Mouse (Mus musculus) embryo, embryonic 11 days (tissue): ENCODE results near the gene Ypel2.

Source experiments
- DNase-seq: peaks from one replicate; pipeline ENCODE4 v3.0.0-alpha.2; 2015

Ypel2 gene

DNA sequence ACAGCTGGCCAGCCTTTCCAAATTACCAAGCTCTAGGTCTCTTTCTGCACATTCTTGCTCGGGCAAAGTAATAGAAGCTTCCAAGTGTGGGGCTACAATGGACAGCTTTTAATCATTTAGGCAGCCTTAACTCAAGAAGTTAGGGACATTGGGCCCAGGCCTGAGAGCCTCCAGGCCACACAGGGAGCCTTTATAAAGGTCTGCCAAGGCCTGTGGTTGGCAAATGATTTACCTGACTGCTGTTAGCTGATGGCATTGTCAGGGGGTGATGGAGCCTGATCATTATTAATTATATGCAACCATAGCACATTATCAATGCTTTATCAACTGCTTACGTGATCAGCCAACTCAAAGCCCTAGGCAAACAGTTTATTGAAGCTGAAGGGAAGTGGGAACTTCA, 33.2 kb downstream of the Ypel2 start:
- DNase-seq, result no peak

DNA sequence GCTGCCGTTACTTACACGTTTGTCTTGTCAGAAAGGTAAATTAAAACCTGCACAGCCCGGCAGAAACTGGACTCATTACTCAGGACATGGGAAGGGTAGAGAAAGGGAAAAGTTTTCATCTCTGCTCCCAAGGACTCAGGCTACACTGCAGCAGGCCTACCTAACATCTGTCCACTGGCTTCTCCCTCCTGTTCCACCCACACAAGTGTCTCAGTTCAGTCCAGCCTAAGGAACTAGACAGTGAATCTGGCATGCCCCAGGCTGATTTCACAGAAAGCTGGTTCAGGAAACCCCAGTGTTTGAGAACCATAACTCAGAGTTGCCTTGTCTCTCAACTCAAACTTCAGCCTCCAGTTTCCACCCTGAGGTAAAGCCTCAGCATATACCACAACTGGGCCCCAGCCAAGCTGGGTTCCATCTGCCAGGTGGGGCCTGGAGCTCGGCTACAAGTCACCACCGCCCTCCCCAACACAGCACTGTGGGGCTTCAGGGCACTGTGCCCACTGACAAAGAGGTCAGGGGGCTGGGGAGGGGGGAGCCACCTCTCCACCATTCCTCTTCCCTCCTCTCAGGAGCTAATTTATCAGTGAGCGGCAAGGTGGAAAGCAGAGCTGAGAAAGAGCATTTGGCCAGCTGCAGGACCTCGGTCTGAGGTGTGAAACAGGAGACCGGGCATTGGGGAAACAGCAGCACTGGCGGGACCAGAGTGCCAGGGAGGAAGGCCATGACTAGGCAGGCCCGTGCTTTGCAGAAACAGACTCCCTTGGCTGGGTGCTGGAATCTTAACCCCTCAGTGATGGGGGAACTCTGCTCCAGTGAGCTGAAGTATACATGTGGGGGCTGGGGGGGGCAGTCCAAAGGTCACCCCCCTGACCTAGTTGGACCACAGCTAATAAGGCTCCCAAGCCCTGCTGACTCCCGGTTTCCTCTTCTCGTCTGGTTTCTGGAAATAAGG, 34.5 kb downstream of the Ypel2 start:
- no peak for DNase-seq

- DNase-seq, result no peak
Observed at GRCm38 (mm10) chr11:86958182-86958581, 35.3 kb downstream of the Ypel2 start.

GRCm38 (mm10) chr11:86956363-86956762, 37.1 kb downstream of the Ypel2 start:
- DNase-seq, result no peak

GRCm38 (mm10) chr11:86954616-86955270, 38.8 kb downstream of the Ypel2 start:
- DNase-seq, result no peak

DNA sequence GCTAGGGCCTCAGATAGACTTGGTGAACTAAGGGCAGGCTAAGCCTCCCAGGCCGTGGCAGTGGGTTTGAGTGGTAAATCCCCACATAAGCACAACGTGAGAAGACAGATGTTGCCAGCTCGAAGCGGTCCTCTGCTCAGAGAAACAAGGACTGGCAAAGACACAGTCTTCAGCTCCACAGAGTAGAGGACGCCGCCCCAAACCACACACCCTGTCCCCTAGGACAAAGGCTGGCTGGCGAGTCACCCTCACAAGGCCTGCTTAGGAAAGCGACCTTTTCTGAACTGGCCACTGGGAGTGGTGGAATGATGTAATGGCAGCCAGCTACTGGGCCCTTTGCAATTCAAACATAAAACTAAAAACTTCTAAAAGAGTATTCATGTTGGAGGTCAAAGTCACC, 40.4 kb downstream of the Ypel2 start:
- no peak for DNase-seq

DNA sequence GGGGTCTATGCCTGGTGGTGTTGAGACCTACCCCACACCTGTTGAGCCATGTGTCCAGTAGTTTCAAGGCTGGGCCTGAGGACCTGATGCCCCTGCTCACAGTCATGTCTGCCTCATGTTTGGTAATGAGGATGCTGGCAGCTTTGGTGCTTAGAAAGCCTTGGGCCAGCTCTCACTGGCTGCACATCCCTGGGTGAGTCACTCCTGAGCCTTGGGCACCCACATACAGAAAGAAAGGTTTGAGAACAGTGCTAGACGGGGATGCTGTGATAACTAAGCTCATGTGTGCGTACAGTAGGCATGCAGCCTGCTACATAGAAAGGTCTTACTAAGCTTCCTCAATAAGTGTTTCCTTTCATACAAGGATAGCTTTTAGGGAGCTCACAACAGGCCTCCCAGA, 40.8 kb downstream of the Ypel2 start:
- no peak for DNase-seq

GRCm38 (mm10) chr11:86951672-86952071, 41.8 kb downstream of the Ypel2 start:
- DNase-seq, result no peak

DNA sequence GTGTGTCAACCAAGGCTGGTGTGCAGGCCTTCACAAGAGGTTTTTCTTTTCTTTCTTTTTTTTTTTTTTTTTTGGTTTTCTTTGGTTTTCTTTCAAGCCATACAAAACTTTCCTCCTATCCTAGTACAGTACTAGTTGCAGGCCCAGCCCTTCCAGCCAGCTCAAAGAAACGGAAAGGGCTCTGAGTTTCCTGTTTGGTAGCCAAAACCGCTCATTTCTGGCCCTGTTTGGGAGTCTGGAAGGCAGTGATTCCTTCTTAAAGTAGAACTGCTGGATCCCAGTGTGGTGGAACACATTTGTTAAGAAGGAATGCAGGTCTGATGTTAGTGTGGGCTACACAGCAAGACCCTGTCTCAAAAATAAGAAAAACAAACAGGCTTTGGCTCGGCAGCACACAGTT, 43.0 kb downstream of the Ypel2 start:
- no peak for DNase-seq

DNA sequence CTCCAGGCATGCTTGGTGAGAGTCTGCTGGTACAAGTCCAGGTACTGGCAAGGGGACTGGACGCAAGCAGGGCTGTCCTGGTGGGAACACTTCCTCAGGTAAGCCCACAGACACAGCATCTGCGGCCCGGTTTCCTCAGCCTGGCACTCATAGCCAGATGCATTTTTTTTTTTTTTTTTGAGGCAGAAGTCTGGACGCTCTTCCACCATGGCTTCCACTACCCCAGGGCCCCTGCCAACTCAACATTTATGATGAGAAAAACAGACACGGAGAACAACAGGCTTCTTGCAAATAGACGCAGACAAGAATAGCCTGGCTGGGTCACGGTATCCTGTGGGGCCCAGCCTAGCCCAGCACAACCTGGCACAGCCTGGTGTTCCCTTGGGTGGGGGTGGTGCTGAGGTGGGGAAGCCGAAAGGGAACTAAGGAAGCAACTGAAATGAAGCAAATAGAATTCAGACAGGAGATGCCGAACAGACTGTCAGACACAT, 43.5 kb downstream of the Ypel2 start:
- DNase-seq, result no peak

- DNase-seq, result no peak
Observed at GRCm38 (mm10) chr11:86946644-86947195, 46.8 kb downstream of the Ypel2 start.

DNA sequence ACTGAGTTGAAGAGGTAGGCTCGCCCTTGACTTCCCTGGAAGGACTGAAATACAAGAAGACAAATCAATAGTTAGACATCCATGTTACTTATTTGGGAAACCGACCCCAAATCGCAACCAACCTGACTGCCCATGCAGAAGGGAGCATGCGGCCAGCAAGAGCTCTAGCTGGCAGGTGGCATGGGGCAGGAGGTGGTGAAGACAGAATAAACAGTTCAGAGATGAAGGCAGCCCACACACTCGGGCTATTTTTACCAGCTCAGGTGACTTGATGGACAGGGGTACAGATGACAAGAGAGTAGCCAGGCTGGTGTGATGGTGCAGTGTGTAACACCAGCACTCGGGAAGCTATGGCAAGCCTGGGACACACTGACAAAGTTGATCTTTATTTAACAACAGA, 47.6 kb downstream of the Ypel2 start:
- no peak for DNase-seq

GRCm38 (mm10) chr11:86945058-86945457, 48.4 kb downstream of the Ypel2 start:
- no peak for DNase-seq

DNA sequence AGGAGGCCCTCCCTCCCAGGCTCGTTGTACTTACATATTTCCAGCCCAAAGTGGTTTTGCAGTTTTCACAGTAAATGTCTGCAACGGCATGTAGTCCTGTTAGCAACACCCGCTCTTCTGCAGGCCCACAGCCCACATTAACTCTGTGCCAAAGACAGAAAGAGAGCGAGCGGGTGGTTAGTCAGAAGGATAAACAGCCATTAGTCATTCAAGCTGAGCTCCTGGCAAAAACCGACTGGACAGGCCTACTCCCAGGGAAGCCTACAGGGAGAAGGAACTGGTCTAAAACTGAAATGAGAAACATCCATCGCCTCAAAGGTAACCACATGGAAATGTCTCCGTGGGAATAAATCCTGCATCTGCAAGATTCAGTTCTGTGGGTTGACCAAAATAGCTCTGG, 49.0 kb downstream of the Ypel2 start:
- no peak for DNase-seq

- DNase-seq, result no peak
Observed at GRCm38 (mm10) chr11:86941904-86942303, 51.6 kb downstream of the Ypel2 start.

- DNase-seq, result no peak
Observed at GRCm38 (mm10) chr11:86939503-86939902, 54.0 kb downstream of the Ypel2 start.

DNA sequence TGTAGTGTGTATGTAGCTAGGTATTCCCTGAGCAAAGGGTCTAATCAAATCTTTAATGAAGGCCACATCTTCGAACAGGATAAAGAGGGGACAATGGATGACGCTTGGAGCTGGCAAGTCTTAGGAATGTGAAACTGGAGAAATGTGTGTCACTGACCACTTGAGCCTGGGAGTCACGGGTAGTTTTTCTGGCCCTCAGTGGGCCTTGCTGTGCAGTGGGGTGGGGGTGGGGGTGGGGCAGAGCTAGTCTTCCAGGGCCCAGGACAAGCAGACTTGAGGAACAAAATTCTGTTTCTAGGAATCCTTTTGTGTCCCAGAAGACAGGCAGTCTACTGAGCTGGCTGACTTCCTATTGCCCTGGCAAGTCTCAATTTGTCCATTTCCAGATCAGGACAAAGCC, 55.0 kb downstream of the Ypel2 start:
- DNase-seq, result no peak

GRCm38 (mm10) chr11:86938108-86938507, 55.4 kb downstream of the Ypel2 start:
- DNase-seq, result no peak

- no peak for DNase-seq
Observed at GRCm38 (mm10) chr11:86936938-86937337, 56.6 kb downstream of the Ypel2 start.

DNA sequence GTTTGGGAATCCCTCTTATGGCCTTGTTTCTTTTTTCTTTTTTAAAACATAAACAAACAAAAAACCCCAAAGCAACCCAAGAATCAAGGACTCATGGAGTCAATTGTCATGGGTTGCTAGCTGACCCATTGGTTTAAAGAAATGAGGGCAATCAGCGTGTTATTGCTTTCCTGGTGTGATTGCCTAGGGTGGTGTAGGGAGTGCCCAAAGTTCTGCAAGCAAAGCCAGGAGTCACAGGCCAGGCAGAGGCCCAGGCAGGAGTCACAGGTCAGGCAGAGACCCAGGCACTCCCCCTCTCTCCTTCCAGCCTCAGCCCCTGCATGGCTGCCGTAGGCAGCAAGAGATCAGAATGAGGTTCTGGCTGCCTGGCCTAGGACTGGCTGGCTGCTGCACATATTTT, 58.6 kb downstream of the Ypel2 start:
- no peak for DNase-seq

GRCm38 (mm10) chr11:86932201-86932600, 61.3 kb downstream of the Ypel2 start:
- DNase-seq, result no peak

GRCm38 (mm10) chr11:86930636-86931180, 62.8 kb downstream of the Ypel2 start:
- DNase-seq, result no peak

DNA sequence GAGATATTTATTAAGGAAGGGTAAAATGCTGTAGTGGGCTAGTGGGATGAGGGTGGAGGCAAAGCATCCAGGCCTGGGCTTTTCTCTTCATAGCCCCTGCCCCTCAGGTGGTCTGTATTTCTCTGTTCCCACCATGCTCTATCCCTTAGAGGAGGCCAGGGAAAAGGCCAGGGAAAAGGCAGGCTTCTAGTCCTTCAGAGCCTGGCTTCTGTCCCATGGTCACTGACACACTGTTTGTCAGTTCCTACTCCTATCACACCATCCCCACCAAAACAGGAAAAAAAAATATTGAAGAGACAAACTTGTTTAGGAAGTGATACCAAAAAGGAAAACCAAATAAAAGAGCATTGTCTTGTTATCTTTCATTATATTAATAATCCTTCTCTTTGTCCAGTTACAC, 63.5 kb downstream of the Ypel2 start:
- no peak for DNase-seq

DNA sequence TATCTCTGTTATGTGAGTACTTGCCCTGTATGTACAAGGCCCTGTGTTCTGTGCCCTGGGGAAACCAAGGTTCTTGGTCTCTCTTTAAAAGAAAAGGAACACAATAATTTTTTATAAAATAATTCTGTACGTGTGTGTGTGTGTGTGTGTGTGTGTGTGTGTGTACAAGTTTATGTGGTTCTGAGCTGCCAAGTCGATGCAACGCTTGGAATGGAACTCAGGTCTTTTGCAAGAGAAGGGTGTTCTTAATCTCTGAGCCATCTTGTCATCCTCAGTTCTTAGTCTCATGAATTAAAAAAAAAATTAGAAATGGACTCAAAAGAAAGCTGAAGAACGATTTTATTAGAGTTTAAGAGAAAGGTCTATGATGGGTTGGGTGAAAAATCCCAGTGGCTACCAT, 64.0 kb downstream of the Ypel2 start:
- DNase-seq, result no peak
